Mouse (Mus musculus) embryo, embryonic 11.5 days (tissue): ENCODE results near the gene Bcl2l14.
A peak's percentile ranks its signal among the peaks of the same experiment; 100 is the strongest.

Experiments used
- DNase-seq: peaks from one replicate; pipeline ENCODE4 v3.0.0-alpha.2; 2012; ENCODE audit warnings: low read depth, low spot score

The Bcl2l14 gene

GRCm38 (mm10) chr6:134402914-134403683 is 7.0 kb downstream of the Bcl2l14 start:
- peak; percentile 61 for DNase-seq

- no peak for DNase-seq
Measured at GRCm38 (mm10) chr6:134403684-134404070, 7.6 kb downstream of the Bcl2l14 start.

DNA sequence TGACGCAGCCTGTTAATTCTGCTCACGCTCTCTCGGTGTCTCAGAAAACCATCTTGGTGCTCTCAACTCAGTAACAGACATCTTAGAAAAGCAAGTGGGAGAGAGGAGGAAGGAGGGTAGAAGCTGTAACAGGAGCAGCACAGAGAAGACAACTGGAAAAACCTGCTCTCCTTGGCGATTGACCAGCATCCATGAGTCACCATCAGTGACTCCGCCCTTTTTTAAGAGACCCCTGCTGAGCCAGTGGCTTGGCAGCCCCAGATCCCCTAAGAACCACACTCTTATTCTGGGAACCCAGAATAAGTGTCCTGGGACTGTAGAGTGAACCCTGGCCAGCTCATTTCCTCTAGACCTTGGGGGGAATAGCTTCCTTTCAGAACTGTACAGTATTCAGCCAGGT is 11.1 kb downstream of the Bcl2l14 start:
- DNase-seq = no peak

DNA sequence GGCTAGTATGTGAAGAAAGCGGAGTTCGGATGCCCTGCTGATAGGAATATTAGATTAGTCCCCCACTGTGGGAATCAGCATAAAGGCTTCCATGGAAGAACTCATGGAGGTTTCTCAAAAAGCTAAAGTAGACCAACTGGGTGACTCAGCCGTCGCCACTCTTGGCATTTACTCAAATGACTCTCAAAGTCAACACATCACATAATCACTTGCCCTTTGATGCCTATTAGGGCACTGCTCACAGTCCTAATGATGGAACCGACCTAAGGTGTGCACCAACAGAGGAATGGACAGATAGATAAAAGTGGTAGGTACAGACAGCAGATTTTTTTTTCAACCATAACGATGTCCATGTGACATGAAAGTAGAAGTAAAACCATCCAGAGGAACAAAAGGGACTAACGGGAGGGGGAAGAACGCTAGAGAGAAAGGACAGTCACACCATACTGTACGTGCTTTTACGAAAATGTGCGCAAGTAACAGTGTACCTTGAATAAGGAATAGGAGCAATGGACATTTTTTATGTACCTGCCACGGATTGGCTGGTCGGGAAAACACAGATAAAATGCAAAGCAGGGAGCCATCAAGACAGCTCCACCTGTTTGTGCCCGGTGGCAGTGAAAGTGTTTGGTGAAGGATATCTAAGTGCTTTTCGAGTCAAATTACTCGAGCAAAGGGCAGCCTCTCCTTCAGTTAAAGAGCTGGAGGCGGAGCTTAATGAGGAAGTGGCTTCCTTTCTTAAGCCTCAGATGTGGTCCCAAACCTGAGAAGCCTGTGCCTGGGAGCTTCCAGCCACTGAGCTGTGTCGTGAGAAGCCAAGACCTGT is 17.8 kb downstream of the Bcl2l14 start:
- DNase-seq = no peak

- no peak for DNase-seq
Measured at GRCm38 (mm10) chr6:134414532-134414883, 18.4 kb downstream of the Bcl2l14 start.

- no peak for DNase-seq
Measured at GRCm38 (mm10) chr6:134416556-134417105, 20.5 kb downstream of the Bcl2l14 start.

DNA sequence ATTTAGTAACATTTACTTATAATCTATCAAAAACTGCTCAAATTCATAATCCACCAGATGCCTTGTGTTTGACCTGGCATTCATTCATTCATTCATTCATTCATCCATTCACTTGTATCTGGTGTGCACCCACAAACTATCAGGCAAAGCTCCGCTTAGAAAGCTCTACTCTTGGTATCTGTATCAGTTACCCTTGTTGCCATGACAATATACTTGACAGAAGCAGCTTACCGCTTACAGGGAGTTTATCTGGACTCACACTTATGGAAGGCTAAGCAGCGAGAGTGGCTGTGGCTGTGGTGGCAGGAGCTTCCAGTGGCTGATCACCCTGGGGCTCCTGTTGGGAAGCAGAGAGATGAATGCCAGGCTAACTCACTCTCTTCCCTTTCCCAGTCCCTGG is 21.8 kb downstream of the Bcl2l14 start:
- no peak for DNase-seq

GRCm38 (mm10) chr6:134420375-134420774 is 24.3 kb downstream of the Bcl2l14 start:
- DNase-seq = no peak

DNA sequence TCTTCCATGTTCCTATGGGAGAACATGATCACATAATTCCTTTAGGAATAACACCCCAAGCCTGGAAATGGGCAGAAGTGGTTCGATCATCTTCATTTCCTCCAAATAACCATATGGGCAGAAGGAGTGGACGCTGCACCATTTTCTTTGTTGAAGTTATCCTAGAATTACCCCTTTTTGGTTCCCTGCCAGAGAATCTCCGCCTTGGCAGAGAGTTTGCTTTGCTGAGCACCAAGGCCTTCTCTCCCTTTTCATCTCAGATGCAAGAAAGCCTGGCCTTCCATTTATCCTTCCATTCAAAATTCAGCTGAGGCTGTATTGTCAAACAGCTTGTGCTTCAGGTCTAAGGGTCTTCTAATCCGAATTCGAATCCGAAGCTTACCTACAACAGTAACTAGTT is 25.8 kb downstream of the Bcl2l14 start:
- no peak for DNase-seq

GRCm38 (mm10) chr6:134425216-134425717 is 29.1 kb downstream of the Bcl2l14 start:
- DNase-seq = peak; percentile 63

GRCm38 (mm10) chr6:134427165-134427564 is 31.0 kb downstream of the Bcl2l14 start:
- DNase-seq = no peak

DNA sequence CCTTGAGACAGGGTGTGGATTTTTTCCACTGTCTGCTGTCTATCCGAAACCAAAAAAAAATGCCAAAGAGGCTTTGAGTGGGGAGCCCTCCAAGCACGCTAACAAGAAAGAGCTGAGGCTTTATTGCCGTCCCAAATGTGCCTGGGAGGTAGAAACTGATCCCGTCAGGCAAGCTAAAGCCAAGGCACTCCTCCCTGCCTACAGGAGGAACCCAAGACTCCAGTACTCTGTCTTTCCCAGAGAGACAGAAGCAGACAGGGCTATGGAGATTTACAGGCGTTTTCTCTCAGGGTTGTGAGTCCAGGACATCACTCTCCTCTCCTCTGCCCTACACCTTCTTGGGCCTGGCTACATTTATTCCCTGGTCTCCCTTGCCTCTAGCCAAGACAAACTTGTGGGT is 32.3 kb downstream of the Bcl2l14 start:
- DNase-seq = no peak

- no peak for DNase-seq
Measured at GRCm38 (mm10) chr6:134430161-134430799, 34.2 kb downstream of the Bcl2l14 start.

DNA sequence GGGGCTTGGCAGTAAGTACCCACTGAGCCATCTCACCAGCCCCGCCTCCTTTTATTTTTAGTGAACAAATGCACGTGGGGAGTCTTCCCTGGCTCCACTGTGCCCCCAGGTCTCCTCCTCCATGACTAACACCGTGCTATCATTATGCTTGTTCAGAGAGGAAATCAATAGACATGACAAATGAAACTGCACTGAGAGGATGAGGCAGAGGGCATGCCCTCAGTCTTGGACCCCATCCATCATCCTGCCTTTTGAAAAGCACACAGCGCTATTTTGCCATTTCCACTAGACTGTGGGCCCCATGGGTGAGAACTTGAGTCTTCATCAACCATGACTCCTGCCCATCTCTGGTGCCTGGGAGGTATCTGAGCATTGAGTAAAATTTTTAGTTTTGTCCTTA is 35.5 kb downstream of the Bcl2l14 start:
- no peak for DNase-seq

GRCm38 (mm10) chr6:134433281-134433680 is 37.2 kb downstream of the Bcl2l14 start:
- DNase-seq = no peak

DNA sequence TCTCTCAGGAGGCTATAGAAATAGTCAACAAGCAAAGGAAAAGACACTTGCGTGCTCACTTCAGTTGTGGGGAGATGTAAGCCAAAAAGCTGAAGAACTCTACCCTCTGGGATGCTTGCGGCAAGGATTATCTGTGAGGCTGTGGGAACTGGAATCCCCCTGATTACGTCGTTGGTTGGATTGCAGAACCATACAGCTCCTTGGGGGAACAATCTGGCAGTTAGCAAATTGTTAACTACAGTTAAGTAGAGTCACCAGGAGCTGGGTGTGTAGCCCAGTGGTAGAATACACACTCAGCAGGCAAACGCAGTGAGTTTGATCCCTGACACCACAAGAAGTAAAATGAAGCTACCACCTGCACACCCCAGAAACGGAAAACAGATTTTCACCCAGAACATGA is 37.9 kb downstream of the Bcl2l14 start:
- DNase-seq = no peak

GRCm38 (mm10) chr6:134434866-134435390 is 38.8 kb downstream of the Bcl2l14 start:
- DNase-seq = no peak

DNA sequence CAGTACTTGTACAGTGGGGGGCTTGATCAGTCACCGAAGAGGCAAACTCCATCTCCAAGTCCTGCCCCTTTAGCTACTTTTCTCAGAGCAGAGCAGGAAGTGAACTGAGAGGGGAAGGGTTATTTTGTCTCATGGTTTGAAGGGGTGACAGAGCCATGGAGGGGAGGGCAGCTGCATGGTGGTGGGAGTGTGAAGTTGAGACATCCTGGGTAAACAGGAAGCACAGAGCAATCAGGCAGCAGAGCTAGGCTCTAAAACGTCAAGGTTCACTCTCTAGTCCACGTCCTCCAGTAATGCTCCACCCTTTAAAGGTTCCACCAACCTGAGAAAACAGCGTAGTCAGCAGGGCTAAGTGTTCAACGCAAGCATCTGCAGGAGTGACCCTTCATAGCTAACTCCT is 40.8 kb downstream of the Bcl2l14 start:
- no peak for DNase-seq

GRCm38 (mm10) chr6:134439401-134440021 is 43.4 kb downstream of the Bcl2l14 start:
- DNase-seq = no peak

- DNase-seq = no peak
Measured at GRCm38 (mm10) chr6:134440023-134440422, 43.9 kb downstream of the Bcl2l14 start.

- DNase-seq = no peak
Measured at GRCm38 (mm10) chr6:134441716-134442115, 45.6 kb downstream of the Bcl2l14 start.
